Mouse (Mus musculus): Measurements from ENCODE around the gene Fam213b.

Gene Fam213b

DNA sequence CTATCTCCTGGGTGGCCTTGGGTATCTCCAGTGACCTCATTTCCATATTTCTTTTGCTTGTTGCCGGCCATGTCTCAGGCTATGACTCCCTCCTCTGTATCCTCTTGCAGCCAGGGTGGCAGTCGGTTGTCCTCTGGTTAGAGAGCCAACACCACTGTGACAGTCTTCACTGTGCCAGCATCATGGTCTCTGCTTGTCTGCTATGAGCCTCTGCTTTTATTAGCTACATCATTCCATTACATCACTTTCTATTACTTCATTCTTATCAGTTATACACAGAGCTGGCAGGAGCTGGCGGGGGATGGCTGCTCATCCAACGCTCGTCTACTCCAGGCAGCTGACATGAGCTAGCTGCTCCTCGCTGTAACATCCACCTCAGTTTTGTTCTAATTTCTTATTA is 18.2 kb downstream of the Fam213b start:
- in situ Hi-C loops (cut with MboI) = loop anchor here (25.0 kb wide), 1 partner anchor 357 kb away; the partner anchor contains the start of gene Faap20

DNA sequence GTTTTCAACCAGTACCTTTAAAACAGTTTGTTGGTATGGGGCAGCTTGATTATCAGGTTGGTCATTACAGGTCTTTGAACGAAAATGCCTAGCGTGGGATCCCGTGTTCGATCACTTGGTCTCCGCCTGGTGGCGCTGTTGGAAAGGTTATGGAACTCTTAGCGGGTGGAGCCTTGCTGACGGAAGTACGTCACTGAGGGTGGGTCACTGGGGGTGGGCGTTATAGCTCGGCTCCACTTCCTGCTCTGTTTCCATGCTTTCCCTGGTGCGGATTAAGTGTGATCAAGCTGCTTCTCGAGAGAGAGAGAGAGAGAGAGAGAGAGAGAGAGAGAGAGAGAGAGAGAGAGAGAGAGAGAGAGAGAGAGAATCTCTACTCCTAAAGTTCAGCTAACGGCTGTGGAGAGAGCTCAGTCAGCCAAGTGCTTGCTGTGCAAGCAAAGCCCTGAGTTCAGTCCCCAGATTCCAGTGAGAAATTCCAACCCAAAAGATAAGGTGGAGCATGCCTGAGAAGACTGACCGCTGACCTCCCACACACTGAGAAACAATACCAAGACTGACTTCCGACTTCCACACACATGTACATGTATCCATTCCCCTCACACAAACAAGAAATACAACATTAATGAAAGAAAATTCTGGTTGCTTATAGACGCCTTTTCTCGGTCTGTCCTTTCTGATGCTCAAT is 20.9 kb downstream of the Fam213b start:
- in situ Hi-C loops (cut with MboI) = loop anchor here (25.0 kb wide), 1 partner anchor 359 kb away; the partner anchor contains the start of gene Faap20

DNA sequence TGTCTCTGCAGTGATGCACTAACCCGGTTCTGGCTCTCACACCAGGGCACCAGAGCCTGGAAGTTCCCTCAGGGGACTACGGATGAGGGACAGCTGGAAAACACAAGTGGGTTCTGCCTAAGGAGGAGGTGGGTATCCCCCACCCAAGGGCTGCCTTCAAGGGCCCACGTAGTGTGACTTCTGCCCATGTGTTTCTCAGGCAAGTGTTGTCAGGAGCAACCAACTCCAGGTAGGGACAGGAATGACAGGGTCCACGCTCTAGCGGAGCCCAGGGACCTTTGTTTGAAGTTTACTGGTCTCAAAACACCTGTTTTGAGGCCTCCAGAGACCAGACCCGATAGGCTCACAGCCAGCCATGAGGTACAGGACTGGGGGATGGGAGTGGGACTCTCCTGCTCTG is 25.7 kb downstream of the Fam213b start:
- in situ Hi-C loops (cut with MboI) = no loop called here

DNA sequence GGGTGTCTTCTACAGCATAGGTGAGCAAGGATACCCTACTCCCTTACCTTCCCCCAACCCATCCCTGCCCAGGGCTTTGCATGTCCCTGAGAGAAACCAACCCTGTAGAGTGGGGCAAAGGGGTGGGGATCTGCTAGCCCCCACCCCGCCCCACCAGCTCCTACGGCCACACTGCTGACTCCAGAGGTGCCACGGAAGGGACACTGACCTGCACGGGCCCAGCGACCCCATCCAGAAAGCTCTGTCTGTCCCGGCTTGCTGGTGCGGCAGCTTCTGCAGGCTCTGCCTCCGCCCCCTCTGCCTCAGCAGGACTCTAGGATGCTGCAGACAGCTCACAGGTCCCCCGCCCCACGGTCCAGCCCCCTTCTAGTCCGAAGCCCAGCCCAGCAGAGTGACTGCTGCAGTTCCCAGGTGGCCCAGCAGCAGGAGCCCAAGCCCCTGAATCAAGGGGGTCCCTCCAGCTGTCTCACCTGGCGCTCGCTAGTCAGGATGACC is 27.1 kb downstream of the Fam213b start:
- in situ Hi-C loops (cut with MboI) = no loop called here

DNA sequence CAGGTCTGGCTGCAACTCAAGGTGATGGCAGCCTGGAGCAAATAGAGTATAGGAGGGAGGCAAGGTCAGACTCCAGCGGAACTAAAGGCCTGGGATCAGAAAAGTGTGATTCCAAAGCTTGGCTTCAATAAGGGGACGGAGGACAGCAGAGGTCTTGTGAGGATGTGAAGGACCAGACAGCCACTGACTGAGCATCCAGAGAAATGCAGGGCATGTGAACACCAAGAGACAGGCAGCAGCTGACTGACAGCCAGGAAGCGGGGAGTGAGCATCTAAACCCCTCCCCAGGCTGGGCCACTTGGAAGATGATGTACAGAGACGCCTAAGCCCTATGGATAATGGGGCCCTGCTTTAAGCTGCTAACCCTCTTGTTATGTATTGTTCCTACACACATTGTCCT is 28.2 kb downstream of the Fam213b start:
- in situ Hi-C loops (cut with MboI) = no loop called here

DNA sequence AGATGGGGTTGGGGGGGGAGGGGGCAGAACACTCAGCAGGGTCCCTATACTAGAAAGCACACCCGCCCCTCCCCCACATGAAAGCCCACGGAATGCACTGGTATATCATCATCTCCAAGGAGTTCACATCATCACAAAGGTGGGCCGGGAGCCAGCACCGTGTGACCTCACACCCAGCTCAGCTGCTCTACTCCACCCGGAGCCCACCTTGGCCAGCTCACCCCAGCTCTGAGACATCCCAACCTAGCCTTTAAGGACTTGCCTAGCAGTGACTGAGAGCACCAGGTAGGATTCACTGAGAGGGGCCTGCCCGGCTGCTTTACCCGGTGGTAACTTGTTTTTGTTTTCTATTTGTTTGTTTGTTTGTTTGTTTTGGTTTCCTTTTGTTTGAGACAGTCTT is 29.5 kb downstream of the Fam213b start, which contains the start of gene Mmel1:
Gene Mmel1 (plus strand): TSS at position 146 of the 400 bp plus-strand sequence.
- in situ Hi-C loops (cut with MboI) = no loop called here

DNA sequence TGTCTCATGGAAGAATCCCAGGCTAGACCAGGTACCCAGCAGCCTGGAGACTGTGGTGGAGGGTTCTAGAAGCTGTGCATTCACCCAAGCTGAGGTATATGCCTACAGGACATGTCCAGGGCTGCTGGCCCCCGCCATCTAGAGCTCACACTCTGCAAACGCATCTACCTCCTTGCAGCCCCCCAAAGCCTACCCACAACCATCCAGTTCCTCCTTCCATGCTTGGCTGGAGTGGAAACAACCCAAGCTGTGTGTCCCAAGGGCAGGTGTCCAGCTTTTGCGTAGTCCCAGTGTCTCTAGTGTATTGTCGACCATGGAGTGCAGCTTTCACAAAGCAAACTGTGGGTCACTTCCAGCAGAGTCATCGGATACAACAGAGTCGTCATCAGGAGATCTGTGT is 31.7 kb downstream of the Fam213b start:
- in situ Hi-C loops (cut with MboI) = no loop called here

DNA sequence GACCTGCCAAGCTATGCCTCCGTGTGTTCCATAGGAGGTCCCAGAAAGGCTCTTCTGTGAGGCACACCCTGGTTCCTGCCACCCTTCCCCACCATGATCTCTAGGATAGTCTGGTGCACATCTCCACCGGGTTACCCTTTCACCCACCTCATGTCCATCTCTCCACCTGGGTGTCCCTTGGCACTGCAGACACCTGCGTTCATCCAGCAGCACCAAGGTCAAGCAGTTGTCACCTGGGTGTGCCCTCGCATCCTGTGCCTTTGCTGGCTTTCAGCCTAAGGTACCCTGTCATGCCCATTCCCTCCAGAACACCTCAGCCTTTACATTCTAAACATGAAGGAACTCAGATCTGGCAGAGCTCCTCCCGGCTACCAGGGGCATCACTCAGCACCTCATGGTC is 32.5 kb downstream of the Fam213b start:
- in situ Hi-C loops (cut with MboI) = no loop called here

DNA sequence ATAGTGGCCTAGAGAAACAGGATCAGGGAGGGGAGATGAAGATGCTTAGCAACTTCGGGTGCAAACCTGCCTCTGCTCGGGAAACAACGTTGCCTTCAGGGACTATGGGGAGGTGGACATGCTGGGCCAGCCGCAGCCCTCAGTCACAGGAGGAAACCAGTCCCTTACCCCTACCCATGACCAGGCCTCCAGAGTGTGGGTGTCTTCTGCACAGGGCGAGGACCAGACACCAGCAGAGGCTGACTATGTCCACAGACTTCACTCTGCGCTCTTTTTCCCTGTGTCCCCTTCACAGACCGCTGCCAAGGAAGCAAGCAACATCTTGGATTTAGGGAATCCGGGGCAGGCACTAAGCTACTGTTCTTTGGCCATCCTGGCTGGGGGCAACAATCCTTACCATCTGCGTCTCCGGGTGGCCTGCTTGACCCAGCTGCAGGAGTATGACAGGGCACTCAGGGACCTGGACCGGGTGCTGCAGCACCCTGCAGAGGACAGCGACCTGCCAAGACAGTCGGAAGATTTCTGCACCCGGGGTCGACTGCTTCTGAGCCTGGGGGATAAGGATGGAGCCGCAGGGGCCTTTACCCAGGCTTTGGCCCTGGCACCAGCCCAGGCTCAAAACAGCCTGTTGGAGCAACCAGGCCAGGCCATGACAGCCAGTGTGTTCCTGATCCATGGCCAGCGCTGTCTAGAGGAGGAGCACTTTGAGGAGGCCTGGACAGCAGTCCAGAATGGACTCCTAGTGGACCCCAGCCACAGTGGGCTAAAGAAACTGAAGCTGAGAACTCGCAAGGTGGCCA is 33.8 kb downstream of the Fam213b start:
- in situ Hi-C loops (cut with MboI) = no loop called here

DNA sequence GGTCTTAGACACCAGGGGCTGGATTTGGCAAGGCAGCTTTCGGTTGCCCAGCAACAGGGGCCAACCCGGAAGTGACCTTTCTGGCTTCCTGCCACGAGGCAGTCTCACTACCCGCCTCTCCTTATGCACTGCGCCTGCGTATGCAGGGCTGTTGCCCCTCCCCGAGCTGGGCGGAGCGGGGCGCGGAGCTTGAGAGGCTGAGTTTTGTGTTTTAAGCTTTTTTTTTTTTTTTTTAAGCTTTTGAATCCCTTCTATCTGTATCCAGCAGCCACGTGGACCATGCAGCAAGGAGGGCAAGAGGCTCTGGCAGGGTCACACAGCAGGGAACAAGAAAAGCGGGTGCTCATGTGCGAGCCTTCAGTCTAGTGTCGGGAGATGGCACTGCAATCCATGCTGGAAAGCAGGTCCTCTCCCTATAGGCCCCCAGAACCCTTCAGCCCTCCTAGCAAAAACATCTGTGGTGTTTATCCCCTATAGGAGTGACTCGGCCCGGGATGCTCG is 34.6 kb downstream of the Fam213b start:
- in situ Hi-C loops (cut with MboI) = no loop called here

DNA sequence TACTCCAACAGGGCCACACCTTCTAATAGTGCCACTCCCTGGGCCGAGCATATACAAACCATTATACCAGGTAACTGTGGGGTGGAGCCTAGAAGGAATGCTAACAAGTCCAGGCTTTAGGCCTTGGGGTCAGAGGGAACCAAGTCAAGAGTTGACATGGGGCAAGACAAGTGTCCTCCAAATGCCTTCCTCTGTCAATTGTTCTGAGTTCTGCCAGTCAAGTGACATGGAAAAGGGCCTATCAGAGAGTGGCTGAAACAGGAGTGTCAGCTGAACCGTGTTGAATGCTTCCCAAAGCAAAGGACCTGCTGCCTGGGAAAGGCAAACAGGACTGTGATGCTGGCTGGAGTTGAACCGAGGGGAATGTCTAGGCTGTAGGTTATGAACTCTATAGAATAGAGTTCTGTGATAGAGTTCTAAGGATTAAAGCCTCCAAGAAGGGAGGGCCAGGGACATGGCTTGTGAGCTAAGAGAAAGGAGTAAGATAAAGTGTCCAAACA is 35.4 kb downstream of the Fam213b start:
- in situ Hi-C loops (cut with MboI) = no loop called here

DNA sequence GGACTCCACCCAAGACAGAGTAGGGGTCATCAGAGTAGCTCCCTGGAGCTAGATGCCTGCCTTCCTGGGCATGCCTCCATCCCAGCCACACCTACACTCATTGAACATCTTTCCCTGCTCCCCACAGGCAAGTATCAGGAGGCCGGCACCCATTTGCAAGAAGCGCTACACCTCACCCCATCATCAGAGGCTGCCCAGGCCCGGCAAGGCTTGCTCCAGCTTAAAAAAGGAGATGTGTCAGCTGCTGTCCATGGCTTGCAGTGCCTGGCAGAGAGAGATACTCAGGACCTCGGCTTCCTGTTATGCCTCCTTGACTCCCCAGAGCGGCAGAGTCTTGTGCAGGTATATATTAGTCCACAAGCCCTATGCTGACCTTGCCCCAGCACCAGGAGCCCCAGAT is 37.0 kb downstream of the Fam213b start:
- in situ Hi-C loops (cut with MboI) = no loop called here

DNA sequence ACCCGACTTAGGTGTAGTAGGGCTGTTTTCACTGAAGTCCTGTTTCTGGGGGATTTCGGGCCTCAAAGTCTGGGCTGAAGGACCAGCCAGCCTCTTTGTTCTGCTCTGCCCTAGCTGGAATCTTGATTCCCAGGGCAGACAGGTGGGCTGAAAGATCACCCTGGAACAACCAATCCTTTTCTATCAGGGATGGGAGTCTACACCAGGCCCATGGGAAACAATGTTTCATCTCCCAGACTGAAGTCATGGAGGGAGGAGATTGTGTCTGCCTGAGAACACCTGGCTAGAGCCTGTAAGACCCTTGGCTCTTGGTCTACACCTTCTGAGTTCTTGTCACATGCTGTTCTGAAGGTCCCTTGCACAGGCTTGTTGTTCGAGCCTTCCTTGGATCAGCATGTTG is 40.3 kb downstream of the Fam213b start:
- in situ Hi-C loops (cut with MboI) = no loop called here

DNA sequence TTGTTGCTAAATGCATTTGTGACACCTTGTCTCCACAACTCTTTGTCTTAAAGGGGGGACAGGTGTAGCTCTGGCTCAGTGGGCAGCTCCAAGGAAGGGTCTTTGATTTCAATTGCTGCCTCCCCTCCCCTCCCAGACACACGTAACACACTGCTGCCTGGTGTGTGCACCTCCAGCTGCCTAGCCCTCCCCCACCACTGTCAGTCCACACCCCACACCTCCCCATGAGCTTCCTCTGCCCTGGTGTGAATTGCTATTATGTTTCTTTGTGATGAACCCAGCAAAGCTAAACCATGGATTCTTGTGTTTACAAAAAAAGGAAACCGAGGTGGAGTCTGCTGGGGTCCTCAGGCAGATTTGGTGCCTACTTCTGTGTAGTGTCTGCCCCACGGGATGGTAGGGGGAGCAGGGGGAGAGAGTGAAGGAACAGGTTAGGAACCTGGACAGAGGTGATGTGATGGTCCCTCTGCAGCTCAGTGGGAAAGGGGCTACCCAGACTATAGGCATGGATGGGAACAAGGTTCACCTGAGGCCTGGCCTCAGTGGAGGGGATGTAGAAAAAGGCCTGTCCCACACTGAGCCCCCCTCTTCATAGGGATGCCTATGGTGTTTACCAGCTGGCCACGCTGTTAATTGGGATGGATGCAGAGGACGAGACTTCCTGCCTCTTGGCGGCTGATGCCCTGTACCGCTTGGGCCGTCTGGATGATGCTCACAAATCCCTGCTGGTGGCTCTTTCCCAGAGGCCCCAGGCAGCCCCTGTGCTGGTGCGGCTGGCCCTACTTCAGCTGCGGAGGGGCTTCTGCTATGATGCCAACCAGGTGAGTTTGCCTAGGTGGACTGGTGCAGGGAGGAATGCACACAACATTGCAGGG is 41.3 kb downstream of the Fam213b start:
- in situ Hi-C loops (cut with MboI) = no loop called here

DNA sequence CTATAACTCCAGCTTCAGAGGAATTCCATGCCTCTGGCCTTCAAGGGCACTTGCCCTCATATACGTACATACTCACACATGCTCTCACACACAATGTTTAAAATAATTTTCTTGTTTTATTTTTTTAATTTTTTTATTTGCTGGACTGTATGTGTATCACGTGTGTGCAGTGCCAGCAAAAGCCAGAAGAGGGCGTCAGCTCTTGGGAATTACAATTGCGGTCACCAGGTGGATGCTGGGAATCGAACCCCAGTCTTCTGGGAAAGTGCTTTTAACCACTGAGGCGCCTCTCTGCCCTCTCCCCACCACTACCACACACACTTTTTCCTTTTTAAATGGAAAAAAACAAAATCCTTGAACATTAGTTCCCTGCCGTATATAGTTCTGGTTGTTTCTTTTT is 42.1 kb downstream of the Fam213b start:
- in situ Hi-C loops (cut with MboI) = no loop called here

DNA sequence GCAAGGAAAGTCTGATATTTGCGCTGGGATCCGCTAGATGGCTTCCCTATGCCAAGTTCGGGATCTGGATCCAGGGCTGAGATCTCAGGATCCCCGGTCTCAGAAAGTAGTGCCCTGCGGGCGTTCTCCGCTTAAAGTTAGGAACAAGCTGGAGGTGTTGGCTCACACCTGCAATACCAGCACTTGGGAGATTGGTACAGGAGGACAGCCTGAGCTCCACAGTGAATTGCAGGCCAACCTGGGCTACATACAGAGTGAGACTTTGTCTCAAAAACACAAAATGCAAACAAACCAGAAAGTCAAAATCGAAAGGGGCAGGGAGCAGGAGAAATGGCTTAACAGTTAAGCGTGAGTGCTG is 42.5 kb downstream of the Fam213b start:
- in situ Hi-C loops (cut with MboI) = no loop called here

DNA sequence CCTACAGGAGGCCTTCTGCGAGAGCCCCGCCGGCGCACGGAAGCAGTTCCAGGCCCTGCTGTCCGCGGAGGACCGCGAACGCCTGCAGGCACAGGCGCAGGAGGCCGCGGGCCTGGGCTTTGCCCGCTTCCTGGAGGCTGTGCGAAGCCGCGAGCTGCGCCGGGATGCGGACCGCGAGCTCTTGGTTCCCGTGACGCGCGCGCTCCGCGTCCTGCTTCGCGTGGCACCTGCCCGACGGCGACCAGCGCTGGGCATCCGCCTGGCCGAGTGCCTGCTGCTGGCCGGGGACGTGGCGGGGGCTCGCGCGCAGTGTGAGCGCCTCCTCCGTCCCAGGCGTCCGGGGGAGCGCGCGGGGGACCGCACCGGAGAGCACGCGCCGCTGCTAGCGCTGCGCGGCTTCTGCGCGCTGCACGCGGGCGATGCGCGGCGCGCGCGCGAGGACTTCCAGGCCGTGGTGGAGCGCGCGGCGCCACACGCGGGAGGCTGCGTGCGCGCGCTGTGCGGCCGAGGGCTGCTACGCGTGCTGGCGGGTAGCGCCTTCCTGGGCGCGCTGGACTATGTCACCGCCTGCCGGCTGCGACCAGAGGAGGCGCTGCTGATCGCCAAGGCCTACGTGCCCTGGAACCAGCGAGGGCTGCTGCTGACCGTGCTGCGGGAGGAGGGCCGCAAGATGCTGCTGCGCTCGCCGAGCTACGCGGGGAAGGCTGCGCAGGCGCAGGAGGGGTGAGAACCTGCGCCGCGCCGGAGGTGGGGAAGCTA is 43.0 kb downstream of the Fam213b start:
- in situ Hi-C loops (cut with MboI) = no loop called here

DNA sequence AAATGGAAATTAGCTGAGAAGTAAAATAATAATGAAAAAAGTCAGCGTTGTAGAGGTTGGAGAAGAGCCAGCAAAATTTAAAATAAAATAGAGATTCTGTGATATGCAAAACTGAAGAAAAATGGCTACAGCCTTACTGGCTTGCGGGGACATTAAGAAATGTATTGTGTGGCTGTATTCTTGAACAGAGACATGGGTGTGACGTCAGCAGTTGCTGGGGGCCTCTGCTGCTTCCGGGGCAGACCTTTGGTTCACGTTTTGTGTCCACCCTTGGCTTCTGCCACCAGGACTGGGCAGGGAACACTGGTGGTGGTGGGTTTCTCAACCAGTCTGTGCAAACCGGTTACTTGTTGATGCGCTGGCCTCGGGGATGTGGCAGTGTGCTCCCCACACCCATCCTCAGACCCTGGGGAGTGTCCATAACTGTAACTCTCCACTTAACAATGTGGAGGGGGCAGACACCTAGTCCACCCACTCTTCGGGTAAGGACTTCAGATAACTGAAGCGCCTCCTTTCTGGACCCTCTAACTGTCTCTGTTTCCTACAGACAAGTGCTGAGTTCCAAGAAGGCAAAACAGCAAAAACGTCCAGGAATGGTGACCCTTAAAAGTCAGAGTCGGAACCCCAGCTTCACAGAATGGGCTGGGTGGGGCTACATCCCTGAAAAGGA is 44.1 kb downstream of the Fam213b start:
- in situ Hi-C loops (cut with MboI) = no loop called here

DNA sequence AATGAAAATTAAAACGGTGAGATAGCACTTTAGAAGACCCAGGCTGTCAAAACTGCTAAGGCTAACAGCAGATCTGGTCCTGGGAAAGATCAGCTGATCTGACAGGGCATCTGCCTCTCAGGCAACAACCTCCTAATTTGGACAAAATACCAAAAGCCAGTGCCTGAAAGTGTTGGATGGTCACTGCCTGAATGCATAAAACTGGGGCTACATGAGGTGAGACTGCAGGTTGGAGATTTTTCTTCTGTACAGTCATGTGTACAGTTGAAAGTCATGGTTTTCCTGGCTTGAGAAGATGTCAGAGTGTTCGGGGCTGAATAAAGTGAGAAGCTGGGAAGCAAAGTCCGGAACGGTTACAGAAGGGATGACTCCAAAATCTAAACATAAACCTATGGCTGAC is 45.1 kb downstream of the Fam213b start:
- in situ Hi-C loops (cut with MboI) = no loop called here

DNA sequence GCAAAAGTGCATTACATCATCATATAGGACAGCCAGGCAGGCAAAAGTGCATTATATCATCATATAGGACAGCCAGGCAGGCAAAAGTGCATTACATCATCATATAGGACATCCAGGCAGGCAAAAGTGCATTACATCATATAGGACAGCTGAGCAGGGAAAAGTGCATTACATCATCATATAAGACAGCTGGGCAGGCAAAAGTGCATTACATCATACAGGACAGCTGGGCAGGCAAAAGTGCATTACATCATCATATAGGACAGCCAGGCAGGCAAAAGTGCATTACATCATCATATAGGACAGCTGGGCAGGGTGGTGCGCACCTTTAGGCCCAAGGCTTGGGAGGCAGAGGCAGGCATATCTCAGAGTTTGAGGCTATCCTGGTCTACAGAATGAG is 46.2 kb downstream of the Fam213b start:
- in situ Hi-C loops (cut with MboI) = no loop called here
